Mouse (Mus musculus) erythroid progenitor cell, adult 5-6 weeks (primary cell): ENCODE results near the gene D3Ertd254e. TPM values are rescaled to one million over a fixed set of nuclear protein-coding genes. Genes with fewer than 3 reads are reported as not detected.
A peak's percentile ranks its signal among the peaks of the same experiment; 100 is the strongest.
"Not testable (repeated sequence)": the region's sequence is repeated elsewhere in the genome, so short reads cannot be mapped to it uniquely, and the experiment has no call there.

Experiments
- ATAC-seq: replicated peaks from 2 replicates; pipeline ENCODE4 v1.8.0; 2016; ENCODE audit warnings: moderate number of reproducible peaks, mild to moderate bottlenecking, moderate TSS enrichment, inconsistent platforms; ENCODE audit not compliant: poor library complexity, low FRiP score, severe bottlenecking
- total RNA-seq, 2 experiments: library from RNA; stranded (forward) in 1 of 2; stranded (reverse) in 1 of 2; fragments of 150-400 nt in 1 of 2; fragments of 186-747, 209-891 nt in 1 of 2; gene quantifications; 2 replicates each; pipeline versions ENCODE4 v1.2.3 to v1.2.4; 2015 to 2017; ENCODE audit warnings: low replicate concordance in 2 of 2

Gene D3Ertd254e
- 0.84 and 1.8 TPM in 2 replicates for total RNA-seq (2015; ENCODE audit: low replicate concordance)
- 0.64 and 0.68 TPM in 2 replicates for total RNA-seq (2017; ENCODE audit: low replicate concordance)

GRCm38 (mm10) chr3:36150934-36151686, at the start of gene D3Ertd254e:
D3Ertd254e (plus strand) TSS chr3:36151017.
- peak; percentile 98 for ATAC-seq

- ATAC-seq = no peak
These were observed 34.7 kb upstream of the D3Ertd254e start for GRCm38 (mm10) chr3:36116076-36116475.

GRCm38 (mm10) chr3:36119684-36120548, 30.9 kb upstream of the D3Ertd254e start:
- ATAC-seq = no peak

GRCm38 (mm10) chr3:36126176-36126575, 24.6 kb upstream of the D3Ertd254e start:
- not testable (repeated sequence) for ATAC-seq

DNA sequence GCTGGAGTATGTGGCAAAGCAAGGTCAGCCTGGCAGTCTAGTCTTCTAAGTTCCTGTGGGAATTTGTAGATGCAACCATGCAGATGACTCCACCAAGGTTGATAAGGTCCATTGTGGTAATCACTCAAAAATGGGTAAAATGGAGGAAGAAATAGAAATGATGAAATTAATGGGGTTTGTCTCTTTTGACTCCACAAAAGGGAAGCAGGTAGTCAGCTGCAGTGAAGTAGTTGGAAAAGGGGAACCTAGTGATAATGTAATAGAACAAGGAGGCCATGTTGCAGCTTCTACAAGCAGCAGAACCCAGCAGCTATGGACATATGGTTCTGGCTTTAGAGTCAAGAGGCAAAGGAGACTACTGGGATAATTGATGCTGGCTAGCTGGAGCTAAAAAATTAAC, 14.7 kb upstream of the D3Ertd254e start:
- no peak for ATAC-seq

GRCm38 (mm10) chr3:36137560-36137959, 13.3 kb upstream of the D3Ertd254e start:
- ATAC-seq = no peak

GRCm38 (mm10) chr3:36138171-36138660, 12.6 kb upstream of the D3Ertd254e start:
- no peak for ATAC-seq

DNA sequence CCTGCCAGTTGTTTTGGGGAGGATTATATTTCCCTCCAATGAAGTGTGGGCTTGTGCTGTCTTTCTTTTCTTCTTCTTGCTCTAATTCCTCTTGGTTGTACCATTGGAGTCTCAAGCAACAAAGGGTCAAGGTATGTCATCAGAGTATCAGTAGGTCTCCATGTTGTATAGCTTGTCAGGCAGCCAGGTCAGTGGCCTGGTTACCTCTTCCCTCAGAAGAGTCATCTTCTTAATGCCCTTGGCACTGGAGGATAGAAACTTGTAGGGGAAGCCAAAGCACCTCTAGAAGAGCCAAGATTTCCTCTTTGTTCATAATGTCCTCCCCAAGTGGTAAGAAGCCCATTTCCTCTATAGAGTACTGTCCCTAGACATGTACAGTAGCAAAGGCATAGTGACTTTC, 11.8 kb upstream of the D3Ertd254e start:
- no peak for ATAC-seq

- ATAC-seq = no peak
These were observed 282 bp upstream of the D3Ertd254e start for GRCm38 (mm10) chr3:36150537-36150933.

- no peak for ATAC-seq
These were observed 4.5 kb downstream of the D3Ertd254e start for GRCm38 (mm10) chr3:36155268-36155667.

DNA sequence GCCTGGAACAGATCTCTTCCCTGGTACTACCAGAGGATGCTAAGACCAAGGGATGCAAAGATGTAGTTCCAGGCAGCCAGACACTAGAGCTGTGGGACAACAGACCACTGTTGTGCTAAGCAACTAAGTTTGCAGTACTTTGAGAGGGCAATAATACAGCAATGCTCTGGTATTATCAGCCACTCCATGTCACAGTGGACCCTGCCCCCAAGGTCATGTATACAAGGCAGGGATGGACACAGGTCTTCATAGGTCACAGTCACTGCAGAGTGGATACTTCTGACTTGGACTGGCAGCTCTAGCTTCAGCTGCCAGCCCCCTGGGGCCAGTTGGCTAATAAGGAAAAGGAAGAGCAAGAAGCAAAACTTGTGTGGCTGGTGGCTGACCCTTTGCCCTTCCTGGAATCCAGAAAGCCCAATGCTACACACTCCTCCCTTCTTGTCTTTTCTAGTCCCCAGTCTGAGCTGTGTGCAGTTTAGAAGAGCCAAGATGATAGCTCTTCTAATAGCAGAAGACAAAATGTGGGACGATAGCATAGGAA, 19.9 kb downstream of the D3Ertd254e start:
- no peak for ATAC-seq

DNA sequence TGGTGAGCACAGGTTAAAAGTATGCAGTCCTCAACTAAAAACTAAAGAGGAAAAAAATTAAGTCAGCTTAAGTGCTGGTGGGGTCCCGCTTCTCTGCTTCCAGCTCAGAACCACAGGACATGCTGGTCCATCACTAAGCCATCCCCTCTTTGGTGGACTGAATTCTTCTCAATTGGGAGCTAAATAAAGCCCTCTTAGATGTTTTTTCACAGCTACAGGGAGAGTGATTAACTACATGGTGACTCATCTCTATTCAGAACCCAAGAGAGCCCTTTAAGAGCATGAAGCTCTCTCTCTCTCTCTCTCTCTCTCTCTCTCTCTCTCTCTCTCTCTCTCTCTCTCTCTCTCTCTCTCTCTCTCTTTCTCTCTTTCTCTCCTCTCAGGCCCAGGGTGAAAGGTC, 20.5 kb downstream of the D3Ertd254e start:
- no peak for ATAC-seq

- no peak for ATAC-seq
These were observed 22.9 kb downstream of the D3Ertd254e start for GRCm38 (mm10) chr3:36173761-36174160.

GRCm38 (mm10) chr3:36181519-36181918, 30.7 kb downstream of the D3Ertd254e start:
- no peak for ATAC-seq

- no peak for ATAC-seq
These were observed 35.7 kb downstream of the D3Ertd254e start for GRCm38 (mm10) chr3:36186510-36186909.

DNA sequence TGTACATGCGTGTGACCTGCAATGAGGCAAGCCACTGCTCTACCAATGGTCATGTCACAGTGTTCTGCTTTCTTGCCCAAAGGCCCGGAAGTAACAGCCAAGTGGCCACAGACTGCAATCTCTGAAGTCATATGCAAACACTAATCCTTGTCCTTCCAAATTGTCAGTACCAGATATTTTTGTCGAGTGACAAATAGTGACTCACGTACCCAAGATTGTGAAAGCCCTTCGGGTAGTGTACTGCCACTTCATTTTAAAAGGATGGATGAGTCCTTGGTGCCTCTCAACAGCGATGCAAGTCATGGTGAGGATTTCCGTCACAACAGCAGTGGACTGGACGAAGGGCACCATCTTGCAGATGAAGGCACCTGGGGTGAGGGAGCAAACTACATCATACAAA, 38.4 kb downstream of the D3Ertd254e start:
- ATAC-seq = no peak

DNA sequence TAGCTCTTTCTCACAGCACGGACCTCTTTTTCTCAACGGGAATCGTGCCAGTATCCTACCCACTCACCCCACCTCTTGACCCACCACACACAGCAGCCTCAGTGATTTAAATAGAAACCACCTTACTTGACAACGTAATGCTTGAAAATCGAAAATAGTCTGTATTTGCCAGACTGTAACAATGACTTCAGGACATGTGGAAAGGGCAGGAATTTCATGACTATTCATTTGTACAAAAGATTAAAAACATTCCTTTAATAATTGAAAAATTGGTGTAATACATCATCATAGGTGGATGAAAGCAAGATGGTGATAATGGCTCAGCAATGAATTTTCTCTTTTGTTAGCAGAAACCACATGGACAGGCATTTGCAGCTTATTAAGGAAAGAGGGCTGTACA, 50.3 kb downstream of the D3Ertd254e start:
- ATAC-seq = no peak

GRCm38 (mm10) chr3:36202932-36203331, 52.1 kb downstream of the D3Ertd254e start:
- ATAC-seq = no peak

DNA sequence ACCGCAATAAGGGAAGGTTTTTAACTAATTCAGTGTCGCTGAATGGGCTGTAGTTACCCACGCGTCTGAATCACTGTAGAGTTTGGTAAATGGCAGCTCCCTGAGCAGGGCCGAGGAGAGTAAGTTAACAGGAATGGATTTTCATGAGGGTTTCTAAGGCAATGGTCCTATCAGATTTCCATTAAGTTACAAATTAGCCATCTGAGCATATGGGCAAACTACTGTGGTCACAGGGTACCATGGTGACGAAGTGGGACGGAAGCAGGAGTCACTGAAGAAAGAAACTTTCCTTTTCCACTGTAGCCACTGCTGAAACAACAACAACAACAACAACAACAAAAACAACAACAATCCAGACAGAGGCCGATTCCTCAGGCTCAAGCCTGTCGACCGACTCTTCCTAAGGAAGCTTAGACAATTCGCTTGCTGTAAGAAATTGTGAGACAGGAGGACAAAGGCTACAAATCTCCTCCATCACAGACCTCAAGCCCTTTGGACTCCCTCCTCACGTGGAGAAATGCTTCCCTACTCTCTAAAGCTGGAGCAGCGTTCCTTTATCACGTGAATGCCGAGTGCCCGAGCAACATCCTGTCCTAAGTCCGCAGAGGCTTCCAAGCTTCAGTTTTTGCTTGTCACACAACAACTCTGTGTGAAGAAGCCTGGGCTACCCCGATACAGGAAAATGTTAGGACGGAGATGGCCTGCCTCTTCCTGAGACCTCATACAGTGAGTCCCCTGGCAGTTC, 56.9 kb downstream of the D3Ertd254e start:
- ATAC-seq = no peak
